In genomic region chr19:4201291-4201909, GRCm38 (mm10) we compare ENCODE assay signal across 8 mouse cellular contexts. TPM values are rescaled to one million over a fixed set of nuclear protein-coding genes. Genes with fewer than 3 reads are reported as not detected.
A peak's percentile ranks its signal among the peaks of the same experiment; 100 is the strongest.
DNase-seq lines count a peak whose midpoint lies in the region; ATAC-seq and TF ChIP-seq lines count a peak whose summit lies in the region.

Gene Rad9a (minus strand): TSS chr19:4201662.

- H3K9me3 ChIP-seq in E14TG2a.4 (ENCODE audit: low read length), result no peaks in the 10 kb centered on the region
- no peaks in the 10 kb centered on the region for H3K9me3 ChIP-seq in forebrain, embryonic 12.5 days
- H3K9me3 ChIP-seq in heart, postnatal 0 days (replicated peaks; ENCODE audit: control insufficient read depth, low read length), result no peaks in the 10 kb centered on the region
- H3K9me3 ChIP-seq in liver, embryonic 16.5 days (replicated peaks; ENCODE audit: control insufficient read depth, low read length), result no peaks in the 10 kb centered on the region
- H3K9me3 ChIP-seq in neural tube, embryonic 13.5 days, result no peaks in the 10 kb centered on the region

- under 1% methylated on average over 34 of the region's 34 CpGs for WGBS in forebrain, embryonic 12.5 days
- under 1% methylated on average over 34 of the region's 34 CpGs for WGBS in heart, postnatal 0 days
- under 1% methylated on average over 34 of the region's 34 CpGs for WGBS in liver, embryonic 16.5 days (ENCODE audit: insufficient replicate concordance)
- WGBS in neural tube, embryonic 13.5 days, result 0% methylated on average over 34 of the region's 34 CpGs

- H3K4me3 ChIP-seq in E14TG2a.4 (replicated peaks; ENCODE audit: low read length), result peak within 1 kb of the TSS; percentile 92
- peak within 1 kb of the TSS; percentile 70 for H3K4me3 ChIP-seq in forebrain, embryonic 12.5 days (replicated peaks)
- H3K4me3 ChIP-seq in heart, postnatal 0 days (ENCODE audit: low read depth, low read length), result peak within 1 kb of the TSS; percentile 67
- peak within 1 kb of the TSS; percentile 75 for H3K4me3 ChIP-seq in liver, embryonic 16.5 days (ENCODE audit: low read depth, low read length)
- peak within 1 kb of the TSS; percentile 68 for H3K4me3 ChIP-seq in neural tube, embryonic 13.5 days
- peak within 1 kb of the TSS; percentile 89 for H3K4me3 ChIP-seq in testis, adult 2 months (ENCODE audit: control insufficient read depth, low read depth, low read length)

- peak; percentile 99 for DNase-seq in c-Kit-positive CD71-positive TER-119-positive erythroid progenitor cells, embryonic 14.5 days (ENCODE audit: low spot score)
- DNase-seq in heart, postnatal 0 days (ENCODE audit: low spot score), result peak; percentile 99
- DNase-seq in kidney, postnatal 4 days, result peak; percentile 97 to 98

- H3K4me1 ChIP-seq in E14TG2a.4 (replicated peaks; ENCODE audit: low read depth, low read length), result peaks cover 82% of the 10 kb centered on the region
- H3K4me1 ChIP-seq in forebrain, embryonic 12.5 days, result peaks cover 20% of the 10 kb centered on the region
- H3K4me1 ChIP-seq in heart, postnatal 0 days (ENCODE audit: control insufficient read depth, insufficient read depth), result peaks cover 21% of the 10 kb centered on the region
- peaks cover 32% of the 10 kb centered on the region for H3K4me1 ChIP-seq in liver, embryonic 16.5 days (ENCODE audit: control insufficient read depth, low read depth, low read length)
- H3K4me1 ChIP-seq in neural tube, embryonic 13.5 days (replicated peaks), result peaks cover 32% of the 10 kb centered on the region
- peaks cover 18% of the 10 kb centered on the region for H3K4me1 ChIP-seq in testis, adult 2 months (ENCODE audit: control insufficient read depth, insufficient read depth, low read length)

- H3K4me2 ChIP-seq in forebrain, embryonic 12.5 days, result peak within 1 kb of the TSS; percentile 88
- peak within 1 kb of the TSS; percentile 82 for H3K4me2 ChIP-seq in heart, postnatal 0 days (ENCODE audit: low read depth, low read length)
- peak within 1 kb of the TSS; percentile 99 for H3K4me2 ChIP-seq in liver, embryonic 16.5 days (ENCODE audit: low read depth, low read length)
- peak within 1 kb of the TSS; percentile 97 for H3K4me2 ChIP-seq in neural tube, embryonic 13.5 days

- TF ChIP-seq CTCF in E14TG2a.4 (conservative IDR thresholded peaks at IDR 0.05; ENCODE audit: low read length), result no peak
- no peak for TF ChIP-seq CTCF in heart, postnatal 0 days (IDR thresholded peaks at IDR 0.05; ENCODE audit: low read depth)
- no peak for TF ChIP-seq CTCF in testis, adult 2 months (IDR thresholded peaks at IDR 0.05; ENCODE audit: control insufficient read depth, insufficient read depth, insufficient replicate concordance, low read depth, low read length)

- TF ChIP-seq POLR2A in testis, adult 2 months (IDR thresholded peaks at IDR 0.05; ENCODE audit: control insufficient read depth, low read depth, low read length), result peak; percentile 59; the same call in 1 of the 2 replicates

- H3K27ac ChIP-seq in forebrain, embryonic 12.5 days, result peak within 1 kb of the TSS; percentile 56; the same call in 1 of the 2 replicates
- H3K27ac ChIP-seq in heart, postnatal 0 days (ENCODE audit: low read depth), result peak within 1 kb of the TSS; percentile 67
- H3K27ac ChIP-seq in liver, embryonic 16.5 days (ENCODE audit: low read length), result peak within 1 kb of the TSS; percentile 74
- H3K27ac ChIP-seq in neural tube, embryonic 13.5 days (replicated peaks), result peak within 1 kb of the TSS; percentile 59
- H3K27ac ChIP-seq in testis, adult 2 months (ENCODE audit: control insufficient read depth, insufficient read depth, low read depth, low read length), result peak within 1 kb of the TSS; percentile 33; the same call in 1 of the 2 replicates

- H3K36me3 ChIP-seq in E14TG2a.4 (ENCODE audit: insufficient read depth, low read length), result peaks cover 45% of the 10 kb centered on the region
- H3K36me3 ChIP-seq in forebrain, embryonic 12.5 days (replicated peaks), result peaks cover 30% of the 10 kb centered on the region
- peaks cover 31% of the 10 kb centered on the region for H3K36me3 ChIP-seq in heart, postnatal 0 days (replicated peaks; ENCODE audit: control insufficient read depth, insufficient read depth, low read length)
- peaks cover 9% of the 10 kb centered on the region; the same call in 1 of the 2 replicates for H3K36me3 ChIP-seq in liver, embryonic 16.5 days (ENCODE audit: control insufficient read depth, insufficient read depth)
- H3K36me3 ChIP-seq in neural tube, embryonic 13.5 days, result peaks cover 31% of the 10 kb centered on the region
- H3K36me3 ChIP-seq in testis, adult 2 months (ENCODE audit: control insufficient read depth, insufficient read depth, low read length), result no peaks in the 10 kb centered on the region

- H3K27me3 ChIP-seq in E14TG2a.4 (ENCODE audit: insufficient read depth, low read length), result peaks cover 3% of the 10 kb centered on the region; the same call in 1 of the 2 replicates
- peaks cover 31% of the 10 kb centered on the region for H3K27me3 ChIP-seq in forebrain, embryonic 12.5 days
- no peaks in the 10 kb centered on the region for H3K27me3 ChIP-seq in heart, postnatal 0 days (ENCODE audit: control insufficient read depth, insufficient read depth, low read length)
- peaks cover 8% of the 10 kb centered on the region for H3K27me3 ChIP-seq in liver, embryonic 16.5 days (ENCODE audit: control insufficient read depth, insufficient read depth, low read depth, low read length)
- peaks cover 20% of the 10 kb centered on the region for H3K27me3 ChIP-seq in neural tube, embryonic 13.5 days
- H3K27me3 ChIP-seq in testis, adult 2 months (ENCODE audit: control insufficient read depth, insufficient read depth, low read length), result no peaks in the 10 kb centered on the region

- peak within 1 kb of the TSS; percentile 84 for H3K9ac ChIP-seq in forebrain, embryonic 12.5 days
- peak within 1 kb of the TSS; percentile 80 for H3K9ac ChIP-seq in heart, postnatal 0 days (replicated peaks; ENCODE audit: low read depth, low read length)
- peak within 1 kb of the TSS; percentile 76 for H3K9ac ChIP-seq in liver, embryonic 16.5 days (ENCODE audit: low read depth, low read length)
- peak within 1 kb of the TSS; percentile 88 for H3K9ac ChIP-seq in neural tube, embryonic 13.5 days

- peak; percentile 85 for ATAC-seq in forebrain, embryonic 12.5 days (ENCODE audit: low FRiP score)
- ATAC-seq in heart, postnatal 0 days (ENCODE audit: insufficient read depth, low read depth), result peak; percentile 88
- peak; percentile 84 for ATAC-seq in liver, embryonic 16.5 days (ENCODE audit: low read depth)
- ATAC-seq in neural tube, embryonic 13.5 days (ENCODE audit: low read depth), result peak; percentile 86

- peak; percentile 78; the same call in 1 of the 2 replicates for TF ChIP-seq EP300 in heart, postnatal 0 days (IDR thresholded peaks at IDR 0.05; ENCODE audit: low read depth)

RNA-seq across cellular contexts. Expression of gene Rad9a, which starts in this region (rescaled TPM):
- polyA plus RNA-seq in forebrain, embryonic 12.5 days (2016; fragmentation: Nextera tagmentation; extraction: Ambion mirVana), result 38.8 and 42.2 TPM in 2 replicates
- 9.5 and 12.3 TPM in 2 replicates for total RNA-seq in heart, postnatal 0 days (2014; rRNA removed; ENCODE audit: low replicate concordance)
- polyA plus RNA-seq in heart, postnatal 0 days (2015; fragmentation: Nextera tagmentation; extraction: Ambion mirVana), result 9.5 and 9.7 TPM in 2 replicates
- 14.1 and 14.2 TPM in 2 replicates for polyA plus RNA-seq in liver, embryonic 16.5 days (2015; fragmentation: Nextera tagmentation; extraction: Ambion mirVana)
- polyA plus RNA-seq in neural tube, embryonic 13.5 days (2015; fragmentation: Nextera tagmentation; extraction: Ambion mirVana), result 23.5 and 24.9 TPM in 2 replicates
- polyA plus RNA-seq in testis, adult 2 months (2012; rRNA removed), result 9.0 and 9.2 TPM in 2 replicates

Comparison
In these comparisons a context has a peak if more than half of its experiments do, and no peak if none do; other contexts are left out.
1. Peak in every context shown above with its lines: DNase-seq, ATAC-seq, H3K4me3 ChIP-seq and H3K27ac ChIP-seq.